Mouse (Mus musculus): Measurements from ENCODE around the gene Atg2b. TPM values are rescaled to one million over a fixed set of nuclear protein-coding genes. Genes with fewer than 3 reads are reported as not detected.

Gene Atg2b
- polyA plus RNA-seq, 2 experiments: 18.6 to 32.5 TPM

DNA sequence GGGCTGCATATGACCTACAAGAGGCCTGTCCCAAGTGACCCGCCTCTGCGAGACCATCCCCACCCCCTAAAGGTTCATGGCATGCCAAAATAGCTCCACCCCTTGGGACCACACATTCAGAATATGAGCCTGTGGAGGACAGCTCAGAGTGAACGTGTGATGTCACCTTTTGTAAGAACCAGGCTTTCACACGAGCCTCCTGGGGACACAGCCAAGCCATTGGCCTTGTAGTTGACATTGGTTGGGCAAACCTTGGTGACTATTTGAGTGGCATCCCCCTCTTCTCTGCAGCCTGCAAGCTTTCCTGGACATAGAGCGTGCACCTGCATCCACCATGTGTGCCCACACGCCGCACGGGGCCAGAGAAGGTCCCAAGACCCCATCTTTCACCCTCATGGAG is 97.5 kb downstream of the Atg2b start:
- H3K27ac ChIP-seq (replicated peaks; ENCODE audit: low read depth, low read length): no peak overlapping the region
- no peak overlapping the region for H3K4me2 ChIP-seq (replicated peaks; ENCODE audit: low read depth, low read length, severe bottlenecking)
- no peak overlapping the region for H3K9ac ChIP-seq (ENCODE audit: low read depth, low read length, severe bottlenecking)
- no peak overlapping the region for H3K4me3 ChIP-seq (replicated peaks; ENCODE audit: low read length)
- H3K27me3 ChIP-seq (ENCODE audit: control insufficient read depth, insufficient read depth, low read length): no peaks in the 10 kb centered on the region
- DNase-seq (ENCODE audit: low spot score) (no peak), ATAC-seq (ENCODE audit: low FRiP score, low read depth) (no peak)
- no peak for TF ChIP-seq POLR2A (IDR thresholded peaks at IDR 0.05; ENCODE audit: borderline replicate concordance, extremely low read depth, insufficient read depth, insufficient read length)
- H3K36me3 ChIP-seq (ENCODE audit: control insufficient read depth, insufficient read depth, low read length): no peaks in the 10 kb centered on the region
- WGBS: 88% methylated on average over 8 of the region's 8 CpGs
- no peaks in the 10 kb centered on the region for H3K9me3 ChIP-seq (ENCODE audit: control insufficient read depth, low read length)
- no peaks in the 10 kb centered on the region; the same call in 1 of the 2 replicates for H3K4me1 ChIP-seq (ENCODE audit: control insufficient read depth, insufficient read depth, low read length)

DNA sequence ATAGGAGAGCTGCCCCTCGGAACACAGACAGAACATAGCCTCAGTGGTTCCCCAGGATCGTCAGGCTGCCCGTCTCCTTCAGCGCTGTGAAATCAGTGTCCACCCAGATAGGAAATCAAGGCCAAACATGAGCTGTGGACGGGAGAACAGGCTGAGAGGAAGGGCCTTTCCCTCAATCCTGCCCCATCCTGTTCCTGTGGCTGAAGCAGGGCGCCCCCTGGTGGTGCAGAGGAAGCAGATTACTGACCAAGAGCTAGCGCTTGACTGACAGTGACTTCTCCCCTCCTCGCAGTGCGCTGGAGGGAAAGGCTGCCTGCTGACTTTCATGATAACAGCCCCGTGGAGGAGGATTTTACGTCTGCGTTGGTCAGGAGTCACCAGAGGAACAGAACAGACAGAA is 100.2 kb downstream of the Atg2b start:
- no peaks in the 10 kb centered on the region for H3K36me3 ChIP-seq (ENCODE audit: control insufficient read depth, insufficient read depth, low read length)
- 20% methylated on average over 12 of the region's 12 CpGs for WGBS
- peak; percentile 53 for DNase-seq (ENCODE audit: low spot score)
- no peaks in the 10 kb centered on the region for H3K9me3 ChIP-seq (ENCODE audit: control insufficient read depth, low read length)
- no peak overlapping the region for H3K4me3 ChIP-seq (replicated peaks; ENCODE audit: low read length)
- TF ChIP-seq POLR2A (IDR thresholded peaks at IDR 0.05; ENCODE audit: borderline replicate concordance, extremely low read depth, insufficient read depth, insufficient read length): no peak
- no peaks in the 10 kb centered on the region; the same call in 1 of the 2 replicates for H3K4me1 ChIP-seq (ENCODE audit: control insufficient read depth, insufficient read depth, low read length)
- no peak overlapping the region for H3K27ac ChIP-seq (replicated peaks; ENCODE audit: low read depth, low read length)
- H3K9ac ChIP-seq (ENCODE audit: low read depth, low read length, severe bottlenecking): no peak overlapping the region
- H3K27me3 ChIP-seq (ENCODE audit: control insufficient read depth, insufficient read depth, low read length): no peaks in the 10 kb centered on the region
- no peak overlapping the region for H3K4me2 ChIP-seq (replicated peaks; ENCODE audit: low read depth, low read length, severe bottlenecking)
- peak; percentile 70 for ATAC-seq (ENCODE audit: low FRiP score, low read depth)

DNA sequence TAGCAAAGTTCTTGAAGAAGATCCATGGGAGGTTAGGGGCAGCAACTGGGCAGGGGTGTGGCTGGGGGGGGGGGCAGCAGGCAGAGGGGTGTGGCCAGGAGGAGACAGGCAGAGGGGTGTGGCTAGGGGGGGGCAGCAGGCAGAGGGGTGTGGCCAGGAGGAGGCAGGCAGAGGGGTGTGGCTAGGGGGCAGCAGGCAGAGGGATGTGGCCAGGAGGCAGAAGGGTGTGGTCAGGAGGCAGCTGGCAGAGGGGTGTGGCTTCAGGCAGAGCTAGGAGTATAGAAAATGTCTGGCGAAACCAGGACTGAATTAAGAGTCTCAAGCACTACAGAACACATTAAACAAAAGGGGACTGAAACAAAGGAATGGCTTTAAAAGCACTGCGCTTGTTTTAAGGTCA is 101.5 kb downstream of the Atg2b start:
- Histone ChIP-seq H3K4me1 (ENCODE audit: control insufficient read depth, insufficient read depth, low read length) (no peaks in the 10 kb centered on the region; the same call in 1 of the 2 replicates), H3K9me3 (ENCODE audit: control insufficient read depth, low read length) (no peaks in the 10 kb centered on the region), H3K9ac (ENCODE audit: low read depth, low read length, severe bottlenecking) (no peak overlapping the region), H3K4me2 (replicated peaks; ENCODE audit: low read depth, low read length, severe bottlenecking) (no peak overlapping the region), H3K27ac (replicated peaks; ENCODE audit: low read depth, low read length) (no peak overlapping the region), H3K27me3 (ENCODE audit: control insufficient read depth, insufficient read depth, low read length) (no peaks in the 10 kb centered on the region), H3K4me3 (replicated peaks; ENCODE audit: low read length) (no peak overlapping the region), H3K36me3 (ENCODE audit: control insufficient read depth, insufficient read depth, low read length) (no peaks in the 10 kb centered on the region)
- 8% methylated on average over 2 of the region's 2 CpGs for WGBS
- DNase-seq (ENCODE audit: low spot score) (peak; percentile 48), ATAC-seq (ENCODE audit: low FRiP score, low read depth) (peak; percentile 64; the same call in 1 of the 2 replicates)
- no peak for TF ChIP-seq POLR2A (IDR thresholded peaks at IDR 0.05; ENCODE audit: borderline replicate concordance, extremely low read depth, insufficient read depth, insufficient read length)

DNA sequence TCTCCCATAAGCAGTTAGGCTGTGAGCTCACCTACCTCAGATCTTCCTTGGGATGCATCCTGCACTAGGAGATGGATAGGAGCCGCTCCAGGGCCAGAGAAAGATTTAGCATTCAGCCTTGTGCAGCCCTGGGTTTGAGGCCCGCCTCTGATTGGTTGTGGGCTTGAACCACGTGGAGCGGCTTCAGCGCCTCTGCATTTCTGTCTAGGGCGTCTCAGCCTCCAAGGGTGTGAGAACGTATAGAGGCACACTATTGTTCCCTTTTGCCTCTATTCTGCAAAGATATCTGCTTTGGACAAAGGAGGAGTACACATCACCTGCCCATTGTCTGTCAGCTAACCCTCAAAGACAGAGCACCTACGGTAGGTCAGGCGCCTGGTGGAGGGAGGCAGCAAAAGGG is 102.5 kb downstream of the Atg2b start:
- Histone ChIP-seq H3K4me1 (ENCODE audit: control insufficient read depth, insufficient read depth, low read length) (no peaks in the 10 kb centered on the region; the same call in 1 of the 2 replicates), H3K9ac (ENCODE audit: low read depth, low read length, severe bottlenecking) (no peak overlapping the region), H3K27me3 (ENCODE audit: control insufficient read depth, insufficient read depth, low read length) (no peaks in the 10 kb centered on the region), H3K4me2 (replicated peaks; ENCODE audit: low read depth, low read length, severe bottlenecking) (no peak overlapping the region), H3K9me3 (ENCODE audit: control insufficient read depth, low read length) (no peaks in the 10 kb centered on the region), H3K36me3 (ENCODE audit: control insufficient read depth, insufficient read depth, low read length) (no peaks in the 10 kb centered on the region), H3K27ac (replicated peaks; ENCODE audit: low read depth, low read length) (no peak overlapping the region), H3K4me3 (replicated peaks; ENCODE audit: low read length) (no peak overlapping the region)
- DNase-seq (ENCODE audit: low spot score) (no peak), ATAC-seq (ENCODE audit: low FRiP score, low read depth) (no peak)
- WGBS: 62% methylated on average over 9 of the region's 9 CpGs
- no peak for TF ChIP-seq POLR2A (IDR thresholded peaks at IDR 0.05; ENCODE audit: borderline replicate concordance, extremely low read depth, insufficient read depth, insufficient read length)

DNA sequence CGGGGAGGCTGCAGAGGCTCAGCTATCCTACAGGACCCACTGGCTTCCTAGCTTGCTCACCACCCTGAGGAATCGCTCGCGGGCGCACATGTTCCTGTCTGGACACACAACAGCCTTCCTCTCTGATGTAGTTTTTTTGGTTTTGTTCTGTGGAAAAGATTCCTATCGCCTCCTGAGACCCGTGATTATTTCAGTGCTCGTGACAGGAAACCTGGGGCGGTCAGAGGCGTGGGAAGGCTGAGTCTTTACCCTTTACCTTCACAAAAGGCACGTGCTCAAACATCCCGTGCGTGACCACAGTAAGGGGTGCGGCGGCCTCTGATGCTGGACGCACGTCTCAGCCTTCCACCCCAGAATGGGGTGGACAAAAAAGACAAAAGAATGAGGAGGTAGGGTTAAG is 104.5 kb downstream of the Atg2b start:
- Histone ChIP-seq H3K9me3 (ENCODE audit: control insufficient read depth, low read length) (no peaks in the 10 kb centered on the region), H3K4me1 (ENCODE audit: control insufficient read depth, insufficient read depth, low read length) (no peaks in the 10 kb centered on the region; the same call in 1 of the 2 replicates), H3K27me3 (ENCODE audit: control insufficient read depth, insufficient read depth, low read length) (no peaks in the 10 kb centered on the region), H3K4me2 (replicated peaks; ENCODE audit: low read depth, low read length, severe bottlenecking) (no peak overlapping the region), H3K4me3 (replicated peaks; ENCODE audit: low read length) (no peak overlapping the region), H3K9ac (ENCODE audit: low read depth, low read length, severe bottlenecking) (no peak overlapping the region), H3K36me3 (ENCODE audit: control insufficient read depth, insufficient read depth, low read length) (no peaks in the 10 kb centered on the region), H3K27ac (replicated peaks; ENCODE audit: low read depth, low read length) (no peak overlapping the region)
- WGBS: 74% methylated on average over 17 of the region's 17 CpGs
- ATAC-seq (ENCODE audit: low FRiP score, low read depth): no peak
- no peak for DNase-seq (ENCODE audit: low spot score)
- TF ChIP-seq POLR2A (IDR thresholded peaks at IDR 0.05; ENCODE audit: borderline replicate concordance, extremely low read depth, insufficient read depth, insufficient read length): no peak

DNA sequence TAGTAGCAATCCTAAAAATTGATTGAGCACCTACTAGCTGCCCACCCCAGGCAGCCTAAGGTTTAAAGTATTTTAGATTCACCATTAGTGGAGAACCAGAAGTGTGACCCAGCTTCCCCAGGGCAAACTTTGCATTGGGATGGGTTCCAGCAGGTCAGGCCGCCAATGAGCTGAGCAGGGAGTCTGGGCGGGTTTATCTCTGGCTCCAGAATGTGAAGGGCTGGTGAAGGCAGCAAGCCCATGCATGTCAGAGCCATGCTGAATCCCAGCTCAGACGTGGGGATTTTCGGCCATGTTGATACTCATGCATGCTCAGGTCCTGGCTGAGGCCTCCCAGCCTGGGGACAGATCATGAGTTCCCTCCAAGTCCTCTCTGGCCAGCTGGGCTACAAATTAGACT is 110.7 kb downstream of the Atg2b start:
- Histone ChIP-seq H3K4me1 (ENCODE audit: control insufficient read depth, insufficient read depth, low read length) (no peaks in the 10 kb centered on the region; the same call in 1 of the 2 replicates), H3K27me3 (ENCODE audit: control insufficient read depth, insufficient read depth, low read length) (no peaks in the 10 kb centered on the region), H3K4me2 (replicated peaks; ENCODE audit: low read depth, low read length, severe bottlenecking) (no peak overlapping the region), H3K9me3 (ENCODE audit: control insufficient read depth, low read length) (no peaks in the 10 kb centered on the region), H3K36me3 (ENCODE audit: control insufficient read depth, insufficient read depth, low read length) (no peaks in the 10 kb centered on the region), H3K9ac (ENCODE audit: low read depth, low read length, severe bottlenecking) (no peak overlapping the region), H3K4me3 (replicated peaks; ENCODE audit: low read length) (no peak overlapping the region), H3K27ac (replicated peaks; ENCODE audit: low read depth, low read length) (no peak overlapping the region)
- WGBS: 80% methylated on average over 4 of the region's 4 CpGs
- no peak for TF ChIP-seq POLR2A (IDR thresholded peaks at IDR 0.05; ENCODE audit: borderline replicate concordance, extremely low read depth, insufficient read depth, insufficient read length)
- no peak for DNase-seq (ENCODE audit: low spot score)
- ATAC-seq (ENCODE audit: low FRiP score, low read depth): no peak
